Mouse (Mus musculus): ENCODE results near the gene Dcpp3. TPM values are rescaled to one million over a fixed set of nuclear protein-coding genes. Genes with fewer than 3 reads are reported as not detected.
A peak's percentile ranks its signal among the peaks of the same experiment; 100 is the strongest.

Gene Dcpp3
- polyA plus RNA-seq, 1 experiment from 2014 or later: not detected

GRCm38 (mm10) chr17:23965805-23966425 is 48.7 kb downstream of the Dcpp3 start:
- 23% methylated on average over 6 of the region's 6 CpGs for WGBS
- no peak overlapping the region for H3K4me3 ChIP-seq (ENCODE audit: low read depth, low read length)
- DNase-seq (ENCODE audit: low spot score): peak; percentile 7
- H3K36me3 ChIP-seq (ENCODE audit: control insufficient read depth, insufficient read depth, low read length): no peaks in the 10 kb centered on the region
- H3K9me3 ChIP-seq (replicated peaks; ENCODE audit: control insufficient read depth, low read length): no peaks in the 10 kb centered on the region
- no peak overlapping the region for H3K27ac ChIP-seq (ENCODE audit: low read depth, low read length)
- H3K4me1 ChIP-seq (ENCODE audit: control insufficient read depth, insufficient read depth, low read length): no peaks in the 10 kb centered on the region
- ATAC-seq: no peak
- no peak overlapping the region for H3K4me2 ChIP-seq (ENCODE audit: low read length)
- no peak overlapping the region for H3K9ac ChIP-seq (ENCODE audit: low read length)
- H3K27me3 ChIP-seq (replicated peaks; ENCODE audit: control insufficient read depth, insufficient read depth, low read length): no peaks in the 10 kb centered on the region

GRCm38 (mm10) chr17:23966658-23967401 is 49.6 kb downstream of the Dcpp3 start:
- H3K27me3 ChIP-seq (replicated peaks; ENCODE audit: control insufficient read depth, insufficient read depth, low read length): no peaks in the 10 kb centered on the region
- no peaks in the 10 kb centered on the region for H3K36me3 ChIP-seq (ENCODE audit: control insufficient read depth, insufficient read depth, low read length)
- H3K27ac ChIP-seq (ENCODE audit: low read depth, low read length): no peak overlapping the region
- WGBS: 88% methylated on average over 10 of the region's 10 CpGs
- no peak overlapping the region for H3K4me3 ChIP-seq (ENCODE audit: low read depth, low read length)
- H3K4me1 ChIP-seq (ENCODE audit: control insufficient read depth, insufficient read depth, low read length): no peaks in the 10 kb centered on the region
- H3K4me2 ChIP-seq (ENCODE audit: low read length): no peak overlapping the region
- no peak for DNase-seq (ENCODE audit: low spot score)
- H3K9ac ChIP-seq (ENCODE audit: low read length): no peak overlapping the region
- no peaks in the 10 kb centered on the region for H3K9me3 ChIP-seq (replicated peaks; ENCODE audit: control insufficient read depth, low read length)
- ATAC-seq: no peak

GRCm38 (mm10) chr17:23968780-23969179 is 51.5 kb downstream of the Dcpp3 start:
- no peaks in the 10 kb centered on the region for H3K9me3 ChIP-seq (replicated peaks; ENCODE audit: control insufficient read depth, low read length)
- H3K27me3 ChIP-seq (replicated peaks; ENCODE audit: control insufficient read depth, insufficient read depth, low read length): no peaks in the 10 kb centered on the region
- DNase-seq (ENCODE audit: low spot score): no peak
- no peak for ATAC-seq
- H3K9ac ChIP-seq (ENCODE audit: low read length): no peak overlapping the region
- H3K27ac ChIP-seq (ENCODE audit: low read depth, low read length): no peak overlapping the region
- 51% methylated on average over 2 of the region's 2 CpGs for WGBS
- no peaks in the 10 kb centered on the region for H3K4me1 ChIP-seq (ENCODE audit: control insufficient read depth, insufficient read depth, low read length)
- H3K4me3 ChIP-seq (ENCODE audit: low read depth, low read length): no peak overlapping the region
- no peak overlapping the region for H3K4me2 ChIP-seq (ENCODE audit: low read length)
- no peaks in the 10 kb centered on the region for H3K36me3 ChIP-seq (ENCODE audit: control insufficient read depth, insufficient read depth, low read length)

Other genes with a start within 250 kb of the Dcpp3 start
- gene Hcfc1r1, start 243.9 kb upstream of the Dcpp3 start, polyA plus RNA-seq (2014; fragmentation: Nextera tagmentation; extraction: Ambion mirVana): 107 and 112 TPM in 2 replicates
- gene Thoc6, start 243.6 kb upstream of the Dcpp3 start, polyA plus RNA-seq (2014; fragmentation: Nextera tagmentation; extraction: Ambion mirVana): 43.8 and 45.9 TPM in 2 replicates
- 2.6 and 2.9 TPM in 2 replicates for gene Tnfrsf12a, start 240.0 kb upstream of the Dcpp3 start, polyA plus RNA-seq (2014; fragmentation: Nextera tagmentation; extraction: Ambion mirVana)
- gene Cldn6, start 238.2 kb upstream of the Dcpp3 start, polyA plus RNA-seq (2014; fragmentation: Nextera tagmentation; extraction: Ambion mirVana): 0.24 and 0.25 TPM in 2 replicates
- 1.6 and 2.3 TPM in 2 replicates for gene Cldn9, start 233.4 kb upstream of the Dcpp3 start, polyA plus RNA-seq (2014; fragmentation: Nextera tagmentation; extraction: Ambion mirVana)
- gene 1520401A03Rik, start 194.7 kb upstream of the Dcpp3 start, polyA plus RNA-seq (2014; fragmentation: Nextera tagmentation; extraction: Ambion mirVana): not detected in 2 replicates
- 18.0 and 23.1 TPM in 2 replicates for gene Pkmyt1, start 191.1 kb upstream of the Dcpp3 start, polyA plus RNA-seq (2014; fragmentation: Nextera tagmentation; extraction: Ambion mirVana)
- gene Paqr4, start 176.6 kb upstream of the Dcpp3 start, polyA plus RNA-seq (2014; fragmentation: Nextera tagmentation; extraction: Ambion mirVana): 31.9 and 38.3 TPM in 2 replicates
- 0.23 and 0.25 TPM in 2 replicates for gene Kremen2, start 171.6 kb upstream of the Dcpp3 start, polyA plus RNA-seq (2014; fragmentation: Nextera tagmentation; extraction: Ambion mirVana)
- 129 and 143 TPM in 2 replicates for gene Flywch1, start 145.9 kb upstream of the Dcpp3 start, polyA plus RNA-seq (2014; fragmentation: Nextera tagmentation; extraction: Ambion mirVana)
- 36.9 and 44.2 TPM in 2 replicates for gene Flywch2, start 131.4 kb upstream of the Dcpp3 start, polyA plus RNA-seq (2014; fragmentation: Nextera tagmentation; extraction: Ambion mirVana)
- gene Srrm2, start 126.9 kb upstream of the Dcpp3 start, polyA plus RNA-seq (2014; fragmentation: Nextera tagmentation; extraction: Ambion mirVana): 226 and 339 TPM in 2 replicates
- 1,202 and 1,508 TPM in 2 replicates for gene Elob, start 88.3 kb upstream of the Dcpp3 start, polyA plus RNA-seq (2014; fragmentation: Nextera tagmentation; extraction: Ambion mirVana)
- gene Prss33, start 81.4 kb upstream of the Dcpp3 start, polyA plus RNA-seq (2014; fragmentation: Nextera tagmentation; extraction: Ambion mirVana): not detected in 2 replicates
- not detected in 2 replicates for gene Prss32, start 73.6 kb upstream of the Dcpp3 start, polyA plus RNA-seq (2014; fragmentation: Nextera tagmentation; extraction: Ambion mirVana)
- gene Prss41, start 73.3 kb upstream of the Dcpp3 start, polyA plus RNA-seq (2014; fragmentation: Nextera tagmentation; extraction: Ambion mirVana): 0.31 and 0.66 TPM in 2 replicates
- not detected in 2 replicates for gene Prss21, start 49.4 kb upstream of the Dcpp3 start, polyA plus RNA-seq (2014; fragmentation: Nextera tagmentation; extraction: Ambion mirVana)
- not detected in 2 replicates for gene Dcpp1, start 36.6 kb upstream of the Dcpp3 start, polyA plus RNA-seq (2014; fragmentation: Nextera tagmentation; extraction: Ambion mirVana)
- gene Dcpp2, start 36.6 kb upstream of the Dcpp3 start, polyA plus RNA-seq (2014; fragmentation: Nextera tagmentation; extraction: Ambion mirVana): not detected in 2 replicates
- gene Sbp, start 24.2 kb downstream of the Dcpp3 start, polyA plus RNA-seq (2014; fragmentation: Nextera tagmentation; extraction: Ambion mirVana): not detected in 2 replicates
- not detected in 2 replicates for gene Sbpl, start 37.8 kb downstream of the Dcpp3 start, polyA plus RNA-seq (2014; fragmentation: Nextera tagmentation; extraction: Ambion mirVana)
- gene Prss30, start 63.1 kb downstream of the Dcpp3 start, polyA plus RNA-seq (2014; fragmentation: Nextera tagmentation; extraction: Ambion mirVana): not detected in 2 replicates
- not detected in 2 replicates for gene Prss22, start 80.6 kb downstream of the Dcpp3 start, polyA plus RNA-seq (2014; fragmentation: Nextera tagmentation; extraction: Ambion mirVana)
- not detected in 2 replicates for gene Prss27, start 120.7 kb downstream of the Dcpp3 start, polyA plus RNA-seq (2014; fragmentation: Nextera tagmentation; extraction: Ambion mirVana)
- 84.3 and 87.0 TPM in 2 replicates for gene Kctd5, start 156.0 kb downstream of the Dcpp3 start, polyA plus RNA-seq (2014; fragmentation: Nextera tagmentation; extraction: Ambion mirVana)
- gene Pdpk1, start 233.5 kb downstream of the Dcpp3 start, polyA plus RNA-seq (2014; fragmentation: Nextera tagmentation; extraction: Ambion mirVana): 42.6 and 59.0 TPM in 2 replicates
- gene Amdhd2, start 246.3 kb downstream of the Dcpp3 start, polyA plus RNA-seq (2014; fragmentation: Nextera tagmentation; extraction: Ambion mirVana): 28.4 and 29.6 TPM in 2 replicates

All from forebrain, embryonic 14.5 days (tissue).